9 mouse cellular contexts compared by ENCODE assay signal in the genomic region with DNA sequence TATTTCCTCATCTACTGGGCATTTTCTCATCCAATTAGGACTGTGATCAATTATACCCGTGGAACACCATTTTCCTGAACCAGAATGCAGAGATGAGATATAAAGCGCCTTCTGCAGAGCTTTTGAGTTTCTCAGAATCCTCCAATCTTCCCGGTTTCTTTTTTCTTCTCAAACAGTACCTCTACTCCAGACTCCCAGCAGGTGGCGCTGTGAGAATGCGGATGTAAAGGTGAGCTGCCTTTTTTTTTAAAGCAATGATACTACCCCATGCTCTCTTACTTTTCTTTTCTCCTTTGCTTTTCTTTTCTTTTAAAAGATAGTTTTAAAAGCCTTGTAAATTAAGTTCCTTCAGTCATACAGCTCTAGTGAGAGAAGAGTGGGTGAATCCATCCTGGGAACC.
DNase-seq lines count a peak whose midpoint lies in the region; ATAC-seq and TF ChIP-seq lines count a peak whose summit lies in the region.
"Had no signal": no experiment of that assay in that cellular context is flagged by ENCODE, and none has a peak within 500 bp of the region (broad histone marks: within the 10 kb centered on the region; RNA-seq: fewer than 3 reads in every experiment).

No protein-coding gene starts in this region.

- no peak overlapping the region for H3K4me2 ChIP-seq in lung, embryonic 14.5 days
- H3K4me2 ChIP-seq: neural tube, embryonic 12.5 days had no signal

- in situ Hi-C loops in Patski (cut with MboI; ENCODE audit: low pct_unique_long_range_greater_than_20kb): no loop called here

- 8% methylated on average over 5 of the region's 5 CpGs for WGBS in lung, embryonic 14.5 days

- no peaks in the 10 kb centered on the region for H3K9me3 ChIP-seq in lung, embryonic 14.5 days (ENCODE audit: low read depth, low read length)

- H3K4me3 ChIP-seq in lung, embryonic 14.5 days (ENCODE audit: low read depth, low read length): no peak overlapping the region
- H3K4me3 ChIP-seq: neural tube, embryonic 12.5 days had no signal

- H3K27me3 ChIP-seq in Patski: peaks cover 9% of the 10 kb centered on the region
- no peaks in the 10 kb centered on the region for H3K27me3 ChIP-seq in lung, embryonic 14.5 days (ENCODE audit: insufficient read depth, low read length)
- H3K27me3 ChIP-seq: neural tube, embryonic 12.5 days had no signal

- ATAC-seq in Patski: no peak
- ATAC-seq in lung, embryonic 14.5 days (ENCODE audit: insufficient read depth): no peak
- no peak for ATAC-seq in monocyte, adult 5-6 weeks (replicated peaks; ENCODE audit: insufficient number of reproducible peaks, low FRiP score, low TSS enrichment, poor library complexity, severe bottlenecking)

- H3K27ac ChIP-seq in lung, embryonic 14.5 days (ENCODE audit: low read depth): no peak overlapping the region
- H3K27ac ChIP-seq: neural tube, embryonic 12.5 days had no signal

- DNase-seq in 416B (ENCODE audit: low read depth) (peak; percentile 49), Patski (ENCODE audit: low read depth, low spot score) (no peak)
- DNase-seq in cerebellum, postnatal 10 days: peak; percentile 92 to 93
- DNase-seq in frontal cortex, postnatal 36 days (ENCODE audit: low spot score in 2 of 2): peak; percentile 86 to 89
- peak; percentile 75 for DNase-seq in layer of hippocampus, adult 11-12 months (ENCODE audit: low spot score)
- DNase-seq in lung, embryonic 14.5 days: peak; percentile 86
- peak; percentile 90 to 92 for DNase-seq in right cerebral cortex, adult 2 months (ENCODE audit: low spot score in 2 of 2)

- no peaks in the 10 kb centered on the region for H3K4me1 ChIP-seq in lung, embryonic 14.5 days (ENCODE audit: insufficient read depth)
- H3K4me1 ChIP-seq: neural tube, embryonic 12.5 days had no signal

- H3K9ac ChIP-seq in lung, embryonic 14.5 days: no peak overlapping the region
- H3K9ac ChIP-seq: neural tube, embryonic 12.5 days had no signal

- TF ChIP-seq CTCF in Patski (IDR thresholded peaks at IDR 0.05): peak; percentile 59
- peak; percentile 74 for TF ChIP-seq CTCF in lung, embryonic 14.5 days (IDR thresholded peaks at IDR 0.05; ENCODE audit: low read depth)

- POLR2A ChIA-PET in Patski (lab: Charles Lee): no interaction called here

- H3K36me3 ChIP-seq in lung, embryonic 14.5 days (ENCODE audit: insufficient read depth): no peaks in the 10 kb centered on the region
- H3K36me3 ChIP-seq: neural tube, embryonic 12.5 days had no signal

- CTCF ChIA-PET in Patski (lab: Charles Lee): interaction anchor here (1.0 to 1.2 kb wide), 3 partner anchors 11 to 95 kb away, joined by 3 to 10 read pairs (median 4); no protein-coding TSS in a partner anchor
